Mouse (Mus musculus) CH12.LX (cell line): ENCODE measurements around the gene 5330417H12Rik. TPM values are rescaled to one million over a fixed set of nuclear protein-coding genes. Genes with fewer than 3 reads are reported as not detected.

Experiments used
- DNase-seq: peaks from one replicate; pipeline ENCODE4 v3.0.0-alpha.2; 2013; ENCODE audit errors: extremely low read depth
- H3K27ac ChIP-seq: 2 replicates; pipeline ENCODE4 v1.5.1; 2012; ENCODE audit warnings: low read depth, mild to moderate bottlenecking, control low read depth, moderate library complexity; ENCODE audit not compliant: insufficient read depth
- H3K27me3 ChIP-seq: replicated peaks from 2 replicates; pipeline ENCODE3; 2012; ENCODE audit warnings: inconsistent platforms
- H3K36me3 ChIP-seq, 2 experiments: replicated peaks in 1 of 2; 2 replicates each; pipeline versions ENCODE3 to v1.6.1; 2012; ENCODE audit warnings: inconsistent platforms in 1 of 2, low read length in 1 of 2, mild to moderate bottlenecking in 1 of 2, mixed read lengths in 1 of 2, moderate library complexity in 1 of 2; ENCODE audit not compliant: control insufficient read depth in 1 of 2, insufficient read depth in 1 of 2
- H3K4me1 ChIP-seq, 2 experiments: 2 replicates each; pipeline ENCODE4 v1.6.1; 2012; ENCODE audit warnings: inconsistent platforms in 1 of 2, moderate library complexity in 1 of 2; ENCODE audit not compliant: insufficient read depth in 2 of 2, control insufficient read depth in 1 of 2
- H3K4me2 ChIP-seq: 2 replicates; pipeline ENCODE4 v1.6.1; 2012; ENCODE audit warnings: low read depth, mild to moderate bottlenecking, control low read depth; ENCODE audit not compliant: poor library complexity, insufficient read depth, severe bottlenecking
- H3K4me3 ChIP-seq, 3 experiments: fragments of 150-350 bp in 1 of 3; sonication (generic) in 1 of 3; replicated peaks in 1 of 3; 2 replicates each; pipeline versions ENCODE3 to v1.5.1; 2011 to 2012; ENCODE audit warnings: low read depth in 2 of 3, low read length in 2 of 3, mild to moderate bottlenecking in 2 of 3, moderate library complexity in 2 of 3, control low read depth in 1 of 3, improper control_type of control experiment in 1 of 3, inconsistent platforms in 1 of 3, mixed read lengths in 1 of 3; ENCODE audit not compliant: poor library complexity in 1 of 3
- H3K79me2 ChIP-seq: replicated peaks from 2 replicates; pipeline ENCODE4 v1.6.1; 2012; ENCODE audit warnings: mild to moderate bottlenecking, moderate library complexity; ENCODE audit not compliant: control insufficient read depth, poor library complexity, insufficient read depth, severe bottlenecking; ENCODE audit errors: extremely low read depth
- H3K9ac ChIP-seq: 2 replicates; pipeline ENCODE4 v1.6.1; 2012; ENCODE audit warnings: low read depth, mild to moderate bottlenecking, control low read depth, moderate library complexity; ENCODE audit not compliant: insufficient read depth
- H3K9me3 ChIP-seq: replicated peaks from 2 replicates; pipeline ENCODE3; 2012; ENCODE audit warnings: low read length, inconsistent platforms, mixed read lengths
- BHLHE40 ChIP-seq: IDR thresholded peaks from 2 replicates; pipeline ENCODE4 v1.6.1; 2011; ENCODE audit warnings: mild to moderate bottlenecking, low read depth, low read length, improper control_type of control experiment
- CHD2 ChIP-seq: IDR thresholded peaks from 2 replicates; pipeline ENCODE4 v1.6.1; 2011; ENCODE audit warnings: low read length, improper control_type of control experiment
- ETS1 ChIP-seq: conservative IDR thresholded peaks from 2 replicates; pipeline ENCODE4 v1.6.1; 2012; ENCODE audit warnings: low read depth, mild to moderate bottlenecking, inconsistent platforms, low read length, improper control_type of control experiment, moderate library complexity
- IRF4 ChIP-seq: IDR thresholded peaks from 2 replicates; pipeline ENCODE4 v1.6.1; 2014; ENCODE audit warnings: low read depth, mild to moderate bottlenecking, inconsistent platforms, low read length, improper control_type of control experiment
- MAFK ChIP-seq: IDR thresholded peaks from 2 replicates; pipeline ENCODE4 v1.6.1; 2011; ENCODE audit warnings: low read length, improper control_type of control experiment; ENCODE audit not compliant: insufficient replicate concordance
- MAZ ChIP-seq: IDR thresholded peaks from 2 replicates; pipeline ENCODE4 v1.6.1; 2012; ENCODE audit warnings: low read depth, mild to moderate bottlenecking, inconsistent platforms, low read length, improper control_type of control experiment, moderate library complexity
- MEF2A ChIP-seq: IDR thresholded peaks from 2 replicates; pipeline ENCODE4 v1.6.1; 2014; ENCODE audit warnings: low read depth, mild to moderate bottlenecking, inconsistent platforms, low read length, improper control_type of control experiment, borderline replicate concordance
- MXI1 ChIP-seq: IDR thresholded peaks from 2 replicates; pipeline ENCODE4 v1.6.1; 2011; ENCODE audit warnings: mild to moderate bottlenecking, low read depth, low read length, improper control_type of control experiment
- NRF1 ChIP-seq: IDR thresholded peaks from 2 replicates; pipeline ENCODE4 v1.6.1; 2014; ENCODE audit warnings: low read depth, mild to moderate bottlenecking, inconsistent platforms, low read length, improper control_type of control experiment, moderate library complexity
- POLR2A ChIP-seq: IDR thresholded peaks from 2 replicates; pipeline ENCODE4 v1.6.1; 2011; ENCODE audit warnings: low read depth, mild to moderate bottlenecking, improper control_type of control experiment, low read length
- POLR2AphosphoS2 ChIP-seq: IDR thresholded peaks from 2 replicates; pipeline ENCODE4 v1.6.1; 2011; ENCODE audit warnings: low read depth, low read length, improper control_type of control experiment
- RAD21 ChIP-seq: IDR thresholded peaks from 2 replicates; pipeline ENCODE4 v1.6.1; 2011; ENCODE audit warnings: low read depth, mild to moderate bottlenecking, low read length, improper control_type of control experiment, moderate library complexity
- RCOR1 ChIP-seq: conservative IDR thresholded peaks from 2 replicates; pipeline ENCODE4 v1.6.1; 2012; ENCODE audit warnings: low read depth, mild to moderate bottlenecking, inconsistent platforms, low read length, improper control_type of control experiment
- SIN3A ChIP-seq: IDR thresholded peaks from 2 replicates; pipeline ENCODE4 v1.6.1; 2012; ENCODE audit warnings: low read length, improper control_type of control experiment, inconsistent platforms
- TCF12 ChIP-seq: IDR thresholded peaks from 2 replicates; pipeline ENCODE4 v1.6.1; 2014; ENCODE audit warnings: low read depth, mild to moderate bottlenecking, inconsistent platforms, low read length, improper control_type of control experiment
- USF2 ChIP-seq: conservative IDR thresholded peaks from 2 replicates; pipeline ENCODE4 v1.6.1; 2011; ENCODE audit warnings: low read depth, low read length, improper control_type of control experiment
- ZC3H11A ChIP-seq: IDR thresholded peaks from 2 replicates; pipeline ENCODE4 v1.6.1; 2012; ENCODE audit warnings: low read depth, mild to moderate bottlenecking, inconsistent platforms, low read length, improper control_type of control experiment
- ZKSCAN1 ChIP-seq: IDR thresholded peaks from 2 replicates; pipeline ENCODE4 v1.6.1; 2012; ENCODE audit warnings: low read depth, inconsistent platforms, low read length, improper control_type of control experiment, borderline replicate concordance
- ZMIZ1 ChIP-seq: IDR thresholded peaks from 2 replicates; pipeline ENCODE4 v1.6.1; 2012; ENCODE audit warnings: low read depth, mild to moderate bottlenecking, inconsistent platforms, low read length, improper control_type of control experiment
- ZNF384 ChIP-seq: IDR thresholded peaks from 2 replicates; pipeline ENCODE4 v1.6.1; 2012; ENCODE audit warnings: low read depth, low read length, improper control_type of control experiment, inconsistent platforms
- dilution Hi-C: fragments of 300-500 bp; cut with MboI; formaldehyde crosslinking; loops from 2 replicates; pipeline ENCODE4 v1.14.3; 2020; ENCODE audit warnings: low sequenced_read_pairs; ENCODE audit not compliant: extremely low pct_unique_long_range_greater_than_20kb, extremely low pct_ligation_motif_present
- in situ Hi-C: fragments of 300-500 bp; cut with MboI; formaldehyde crosslinking; loops from 3 replicates; pipeline ENCODE4 v1.14.3; 2019; ENCODE audit warnings: low sequenced_read_pairs, low pct_ligation_motif_present, low pct_unique_long_range_greater_than_20kb, mixed read lengths
- polyA plus RNA-seq: library from polyadenylated mRNA; unstranded; fragments of >175 nt; gene quantifications from 2 replicates; pipeline ENCODE4 v1.2.1, GENCODE M21; 2012; ENCODE audit warnings: low read depth; ENCODE audit not compliant: insufficient read length
- total RNA-seq, 2 experiments: library from RNA; depleted of rRNA; stranded (reverse); fragments of 300-350 nt in 1 of 2; fragments of >200 nt in 1 of 2; gene quantifications; 2 replicates each; pipeline ENCODE4 v1.2.3; 2012 to 2014

Gene 5330417H12Rik
- total and polyA plus RNA-seq, 3 experiments = not detected

GRCm38 (mm10) chr7:107637398-107637797, 12.4 kb upstream of the 5330417H12Rik start:
- dilution Hi-C loops = no loop called here
- Histone ChIP-seq H3K9ac (no peak overlapping the region), H3K36me3 (peaks cover 35 to 96% of the 10 kb centered on the region in 2 experiments), H3K4me2 (no peak overlapping the region), H3K27ac (no peak overlapping the region), H3K27me3 (no peaks in the 10 kb centered on the region), H3K9me3 (no peaks in the 10 kb centered on the region), H3K4me1 (peaks cover 0 to 21% of the 10 kb centered on the region in 2 experiments; a peak in 2 of 4 replicates), H3K4me3 (no peak overlapping the region), H3K79me2 (peaks cover 6% of the 10 kb centered on the region)
- TF ChIP-seq MEF2A = no peak
- TF ChIP-seq IRF4 = no peak
- TF ChIP-seq MAFK = no peak
- no peak for TF ChIP-seq BHLHE40
- TF ChIP-seq ZKSCAN1 = no peak
- TF ChIP-seq NRF1 = no peak
- no peak for DNase-seq
- in situ Hi-C loops = no loop called here

GRCm38 (mm10) chr7:107633201-107633600, 8.2 kb upstream of the 5330417H12Rik start:
- dilution Hi-C loops = no loop called here
- H3K36me3 ChIP-seq = peaks cover 16 to 79% of the 10 kb centered on the region in 2 experiments
- TF ChIP-seq ZNF384 = no peak
- TF ChIP-seq ZC3H11A = no peak
- TF ChIP-seq IRF4 = no peak
- TF ChIP-seq RAD21 = no peak
- no peak for TF ChIP-seq USF2
- TF ChIP-seq ETS1 = no peak
- TF ChIP-seq ZMIZ1 = no peak
- TF ChIP-seq NRF1 = no peak
- TF ChIP-seq MAFK = no peak
- no peak for TF ChIP-seq CHD2
- TF ChIP-seq SIN3A = no peak
- TF ChIP-seq POLR2A = no peak
- no peak for TF ChIP-seq POLR2AphosphoS2
- no peak for TF ChIP-seq MXI1
- no peak for TF ChIP-seq MAZ
- no peak for TF ChIP-seq RCOR1
- no peak for TF ChIP-seq TCF12

More at GRCm38 (mm10) chr7:107633201-107633600, 8.2 kb upstream of the 5330417H12Rik start:
- Histone ChIP-seq H3K4me1 (peaks cover 17 to 54% of the 10 kb centered on the region in 2 experiments), H3K27ac (no peak overlapping the region), H3K9me3 (no peaks in the 10 kb centered on the region), H3K27me3 (no peaks in the 10 kb centered on the region), H3K79me2 (peaks cover 25% of the 10 kb centered on the region), H3K4me2 (no peak overlapping the region), H3K9ac (no peak overlapping the region), H3K4me3 (no peak overlapping the region)
- no peak for DNase-seq
- in situ Hi-C loops = no loop called here
